Mouse (Mus musculus) embryo, embryonic 9.5 days (tissue): ENCODE results near the gene Vmn2r117.
"Not testable (repeated sequence)": the region's sequence is repeated elsewhere in the genome, so short reads cannot be mapped to it uniquely, and the experiment has no call there.

Experiments used
- DNase-seq: peaks from one replicate; pipeline ENCODE4 v3.0.0-alpha.2; 2017; ENCODE audit errors: extremely low spot score

The Vmn2r117 gene

DNA sequence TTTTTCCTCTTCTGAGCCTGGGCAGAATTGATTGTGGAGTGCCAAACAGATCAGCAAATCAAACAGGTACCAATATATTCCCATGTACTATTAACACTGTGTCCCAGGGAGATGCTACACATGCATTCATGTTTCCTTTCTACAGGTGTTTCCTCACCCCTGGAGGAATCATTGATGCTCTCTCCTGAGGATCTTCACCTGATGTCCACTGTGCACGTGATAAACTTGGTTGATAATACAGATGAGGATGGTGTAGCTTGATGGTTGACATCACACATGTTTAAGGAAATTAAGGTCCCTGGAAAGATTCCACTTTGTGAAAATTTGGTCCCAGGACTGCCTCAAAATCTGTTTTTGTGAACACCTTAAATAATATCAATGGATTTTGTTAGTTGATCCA, at the start of gene Vmn2r117:
Vmn2r117 (minus strand) TSS at position 101 of the 400 bp plus-strand sequence.
- not testable (repeated sequence) for DNase-seq

- not testable (repeated sequence) for DNase-seq
Observed at GRCm38 (mm10) chr17:23522941-23523732, 43.6 kb upstream of the Vmn2r117 start.

GRCm38 (mm10) chr17:23518701-23519423, 39.4 kb upstream of the Vmn2r117 start:
- DNase-seq, result no peak

DNA sequence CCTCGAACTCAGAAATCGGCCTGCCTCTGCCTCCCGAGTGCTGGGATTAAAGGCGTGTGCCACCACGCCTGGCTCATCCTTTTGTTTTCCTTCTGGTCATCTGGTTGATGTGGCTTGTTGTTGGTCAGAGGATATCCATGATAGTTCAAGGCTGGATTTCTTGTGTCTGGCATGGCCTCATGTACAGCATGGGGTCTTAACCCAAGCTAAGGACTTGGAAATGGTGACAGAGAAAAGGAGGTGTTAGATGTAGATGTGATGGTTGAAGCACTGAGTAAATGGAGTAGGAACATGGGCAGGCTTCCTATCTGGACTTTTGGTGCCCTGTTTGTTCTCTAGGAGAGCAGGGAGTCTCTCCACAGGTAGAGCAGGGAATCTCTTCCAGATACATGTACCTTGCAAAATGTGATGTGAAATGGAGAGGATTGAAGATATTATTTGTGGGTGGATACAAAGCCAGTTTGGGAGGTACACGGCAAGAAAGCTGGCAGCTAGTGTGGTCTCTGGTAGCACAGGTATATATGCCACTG, 46.3 kb downstream of the Vmn2r117 start:
- DNase-seq, result peak; percentile 3
